Mouse (Mus musculus): ENCODE measurements around the gene E030018B13Rik.
A peak's percentile ranks its signal among the peaks of the same experiment; 100 is the strongest.

Gene E030018B13Rik

DNA sequence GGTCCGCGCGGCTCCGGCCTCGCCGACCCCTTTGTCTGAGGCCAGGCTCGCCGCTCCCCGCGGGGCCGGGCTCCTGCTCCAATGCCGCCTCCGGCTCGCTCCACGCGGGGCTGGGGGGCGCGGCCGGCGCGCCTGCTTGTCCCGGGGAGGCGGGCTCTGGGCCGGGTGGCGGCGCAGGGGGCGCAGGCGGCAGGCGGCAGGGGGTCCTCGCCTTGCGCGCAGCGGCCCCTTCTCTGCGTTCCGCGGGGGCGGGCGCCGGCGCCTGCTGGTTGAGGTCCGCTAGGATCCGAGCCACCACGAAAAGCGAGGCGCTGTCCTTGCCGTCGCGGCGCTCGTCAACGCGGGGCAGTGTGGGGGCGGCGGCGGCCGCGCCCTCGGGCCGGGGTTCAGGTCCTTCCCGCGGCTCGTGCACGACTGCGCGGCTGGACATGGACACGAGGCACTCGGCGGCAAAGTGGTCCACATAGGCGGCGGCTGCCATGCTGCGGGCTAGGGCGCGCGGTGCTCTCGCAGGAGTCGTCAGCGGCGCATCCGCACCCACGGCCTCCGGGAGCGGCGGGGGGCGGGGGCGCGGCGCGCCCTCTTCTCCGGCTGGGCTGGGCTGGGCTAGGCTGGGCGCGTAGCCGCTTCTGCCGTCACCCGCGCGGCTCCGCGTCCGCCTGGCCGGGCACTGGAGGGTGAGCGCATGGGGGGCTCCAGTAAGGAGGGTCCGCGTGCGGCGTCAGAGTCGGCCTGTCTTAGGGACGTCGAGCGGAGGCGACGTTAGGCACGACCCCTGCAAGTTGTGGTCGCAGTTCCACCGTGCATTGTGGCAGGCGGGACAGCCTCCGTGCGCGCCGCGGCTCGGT, 21.6 kb downstream of the E030018B13Rik start:
- DNase-seq (ENCODE audit: low spot score) = no peak

DNA sequence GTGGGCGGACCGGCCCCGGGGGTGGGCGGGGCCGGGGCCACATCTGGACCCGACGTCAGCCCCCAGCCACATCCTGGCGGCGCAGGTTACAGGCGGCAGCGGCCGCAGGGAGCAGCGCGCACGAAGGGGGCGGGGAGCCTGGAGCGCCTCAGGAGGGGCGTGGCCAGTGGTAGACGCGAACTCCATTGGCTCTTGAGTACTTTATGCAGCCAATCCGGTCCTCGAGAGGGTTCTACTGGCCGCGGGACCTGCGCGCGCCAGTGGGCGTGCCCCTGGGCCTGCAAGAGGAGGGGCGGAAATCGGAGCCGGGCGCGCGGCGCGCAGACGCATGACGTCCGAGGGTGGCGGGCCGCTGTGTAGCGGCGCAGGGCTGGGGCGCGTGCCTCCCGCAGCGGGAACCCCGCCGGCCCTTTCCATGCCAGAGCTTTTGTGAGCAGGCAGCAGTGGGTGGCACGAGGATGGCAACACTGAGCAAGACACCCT, 22.3 kb downstream of the E030018B13Rik start, which contains the start of gene Klf13:
Gene Klf13, minus strand, starts transcription at position 2 of the 483 bp plus-strand sequence.
- DNase-seq (ENCODE audit: low spot score) = peak; percentile 93

DNA sequence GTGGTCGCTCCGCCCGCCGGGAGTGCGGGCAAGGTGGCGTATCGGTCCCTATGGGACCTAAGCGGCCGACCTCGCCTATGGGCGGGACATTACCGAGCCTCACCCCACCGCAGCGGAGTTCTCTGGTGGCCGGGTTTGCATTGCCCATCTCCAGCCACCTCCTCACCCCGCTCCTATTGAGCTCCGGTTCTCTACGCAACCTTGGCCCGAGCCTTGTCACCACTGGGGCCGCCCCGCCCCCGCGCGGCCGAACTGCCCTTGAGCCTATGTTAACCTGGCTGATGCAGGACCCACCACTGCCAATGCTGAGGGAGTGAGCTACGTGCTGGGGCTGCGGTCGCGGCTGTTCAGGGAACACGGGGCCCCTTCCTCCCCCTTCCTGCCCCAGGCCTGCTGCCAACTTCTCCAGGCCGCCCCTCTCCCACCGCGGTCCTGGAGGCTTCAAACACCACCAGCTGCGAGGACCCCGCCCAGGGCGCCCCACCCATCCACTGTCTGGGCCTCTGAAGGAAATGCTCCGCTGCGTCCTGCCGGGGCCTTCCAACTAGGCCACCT, 22.8 kb downstream of the E030018B13Rik start:
- DNase-seq (ENCODE audit: low spot score) = no peak

DNA sequence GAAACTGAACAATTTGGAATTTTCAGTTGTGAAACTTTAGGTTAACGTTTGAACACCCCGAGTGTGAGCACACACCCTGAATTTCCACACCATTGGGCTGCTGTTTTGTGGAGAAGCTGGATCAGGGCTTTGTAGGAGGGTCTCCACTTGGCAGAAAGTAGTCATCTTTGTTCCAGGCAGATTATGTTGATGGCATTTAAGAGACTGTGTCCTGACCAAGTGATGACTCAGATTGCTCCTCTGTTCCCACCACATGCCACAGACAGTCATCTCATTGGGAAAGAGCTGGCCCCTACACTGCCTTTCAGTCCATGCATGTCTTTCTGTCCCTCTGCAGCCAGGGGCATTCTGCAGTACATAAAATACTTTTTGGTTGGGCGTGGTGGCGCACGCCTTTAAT, 23.7 kb downstream of the E030018B13Rik start:
- no peak for DNase-seq (ENCODE audit: low spot score)

DNA sequence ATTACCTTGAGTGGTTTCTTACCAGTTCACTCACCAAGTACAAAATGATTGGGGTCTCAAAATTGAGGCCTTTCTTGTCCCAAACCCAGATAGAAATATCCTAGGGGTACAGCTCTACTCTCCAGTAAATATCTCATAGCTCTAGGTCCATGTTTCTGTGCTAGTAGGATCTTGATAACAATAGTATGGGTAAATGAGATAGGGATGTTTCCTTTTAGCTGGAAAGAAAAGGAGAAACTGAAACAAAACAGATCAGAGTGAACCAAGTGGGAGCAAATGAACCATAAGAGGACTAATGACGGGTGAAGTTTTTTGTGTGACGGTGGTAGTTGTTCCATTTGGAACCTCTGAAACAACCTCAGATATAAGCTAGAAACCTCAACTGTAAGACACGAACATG, 24.4 kb downstream of the E030018B13Rik start:
- DNase-seq (ENCODE audit: low spot score) = no peak

DNA sequence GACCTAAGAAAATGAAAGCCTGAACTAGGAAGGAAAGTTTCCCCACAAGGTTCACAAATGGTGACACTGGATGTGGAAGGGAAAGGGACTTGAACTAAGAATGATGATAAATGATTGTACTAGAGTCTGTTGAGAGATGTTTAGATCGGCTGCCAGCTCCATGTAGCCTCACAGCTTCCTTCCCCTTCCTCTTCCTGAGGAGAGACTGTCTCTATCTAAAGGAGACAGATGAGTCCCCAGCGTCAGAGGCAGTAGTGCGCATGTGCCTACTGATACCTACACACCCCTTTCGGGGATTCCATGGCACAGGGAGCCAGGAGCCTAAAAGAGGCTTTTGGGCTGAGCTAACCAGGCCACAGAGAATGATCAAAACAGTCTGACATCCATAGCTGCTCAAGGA, 24.8 kb downstream of the E030018B13Rik start:
- DNase-seq (ENCODE audit: low spot score) = no peak

DNA sequence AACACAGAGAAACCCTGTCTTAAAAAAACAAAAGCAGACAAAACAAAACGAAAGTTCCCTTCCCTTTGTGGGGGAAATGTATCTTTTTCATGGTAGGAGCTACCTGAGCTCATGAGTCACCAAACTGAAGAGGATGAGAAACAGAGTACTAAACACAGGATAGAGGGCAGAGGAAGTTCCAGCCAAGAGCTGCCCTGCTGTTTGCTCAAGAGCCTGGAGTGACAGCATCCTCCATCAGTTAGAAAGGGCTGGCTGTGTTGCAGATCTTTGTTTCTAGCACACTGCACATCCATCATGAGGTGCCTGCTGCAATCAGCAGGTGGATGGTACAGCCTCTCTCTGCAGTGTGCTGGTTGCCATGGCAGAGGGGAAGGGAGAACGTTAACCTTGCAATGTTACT, 27.3 kb downstream of the E030018B13Rik start:
- DNase-seq (ENCODE audit: low spot score) = no peak

DNA sequence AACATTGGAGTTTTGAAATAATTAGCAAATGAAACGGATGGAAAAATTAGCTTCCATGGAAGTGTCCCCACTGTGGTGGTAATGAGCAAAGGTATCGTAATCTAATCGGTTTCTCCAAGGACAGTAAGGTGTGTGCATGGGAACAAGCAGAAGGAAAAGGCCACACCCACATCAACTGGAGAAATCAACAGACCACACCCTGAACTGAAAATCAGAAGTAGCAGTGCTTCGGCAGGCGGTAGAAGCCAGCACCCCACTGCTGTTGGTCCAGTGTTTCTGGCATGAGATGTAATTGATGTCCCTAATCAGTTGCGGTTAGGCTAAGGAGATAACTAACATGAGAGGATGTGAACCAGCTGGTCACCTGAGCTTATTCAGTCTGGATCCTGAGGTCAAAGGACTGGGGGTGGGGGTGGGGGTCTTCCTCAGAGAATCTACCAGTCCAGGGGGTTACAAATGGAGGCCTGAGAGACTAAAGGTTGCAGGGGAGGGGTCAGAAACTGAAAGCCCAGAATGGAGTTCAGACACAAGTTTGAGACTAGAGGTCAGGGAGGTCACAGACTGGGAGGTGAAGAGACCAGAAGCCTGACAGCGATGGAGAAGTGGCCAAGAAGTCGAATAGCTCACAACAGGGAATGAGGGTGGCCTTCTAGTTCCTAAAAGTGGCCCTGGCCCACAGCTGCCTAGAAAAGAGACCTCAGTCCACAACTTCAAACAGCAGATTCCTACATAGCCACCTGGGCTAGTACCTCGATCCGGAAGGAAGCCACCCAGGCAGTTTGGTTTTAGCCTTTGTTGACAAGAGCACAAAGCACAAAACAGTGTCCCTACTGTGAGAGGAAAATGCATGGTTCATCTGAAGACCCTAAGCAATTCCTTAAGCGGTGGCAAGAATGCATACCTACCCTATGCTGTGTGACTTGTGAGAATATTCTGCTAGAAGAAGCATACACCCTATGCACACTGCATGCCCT, 31.1 kb downstream of the E030018B13Rik start:
- DNase-seq (ENCODE audit: low spot score) = no peak

DNA sequence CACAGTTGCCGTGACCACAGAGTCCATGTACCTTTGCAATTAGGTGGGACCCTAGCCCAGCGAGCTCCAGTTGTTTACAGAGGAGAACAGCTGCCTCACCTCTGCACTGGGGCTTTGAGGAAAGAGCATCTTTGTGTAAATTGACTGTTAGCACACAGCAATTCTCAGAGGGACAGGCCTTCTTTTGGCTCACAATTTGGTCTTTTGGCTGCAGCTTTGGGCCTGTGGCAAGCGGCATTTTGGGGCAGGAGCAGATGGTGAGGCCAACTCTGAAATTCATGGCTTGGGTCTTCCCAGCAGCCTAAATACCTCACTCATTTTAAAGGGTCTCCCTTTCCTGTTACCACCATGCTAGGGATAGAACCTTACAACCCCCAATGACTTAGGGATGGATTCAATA, 32.5 kb downstream of the E030018B13Rik start:
- DNase-seq (ENCODE audit: low spot score) = no peak

DNA sequence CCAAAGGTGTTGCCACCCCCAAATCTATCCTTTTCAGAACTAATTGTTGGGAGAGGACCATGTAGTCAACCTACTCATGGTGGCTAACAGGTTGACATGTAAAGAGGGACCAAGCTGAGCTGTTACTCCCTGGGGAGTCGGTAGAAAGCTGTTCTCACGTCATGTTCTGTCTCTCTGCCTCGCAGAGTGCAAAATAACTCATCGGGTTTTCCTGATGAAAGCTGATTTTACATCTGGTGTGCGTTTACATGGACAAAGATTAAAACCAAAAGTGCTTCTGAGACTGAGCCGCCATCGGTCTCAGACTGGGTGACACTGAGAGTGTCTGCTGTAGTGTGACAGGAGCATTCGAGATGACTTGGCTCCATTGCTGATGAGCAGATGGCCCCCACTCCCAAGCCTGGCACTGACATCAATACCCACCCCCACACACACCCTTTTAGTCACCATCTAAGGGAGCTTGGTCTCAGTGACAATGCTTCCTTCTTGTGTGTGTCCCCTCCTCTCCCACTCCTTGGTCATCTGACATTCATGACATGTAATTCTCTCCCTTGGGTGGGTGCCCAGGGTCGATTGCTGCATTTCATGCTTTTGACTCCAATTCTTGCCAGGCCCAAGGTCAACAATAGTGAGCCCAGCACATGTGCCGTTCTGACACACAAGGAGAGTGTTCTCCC, 34.4 kb downstream of the E030018B13Rik start:
- DNase-seq (ENCODE audit: low spot score) = peak; percentile 81

DNA sequence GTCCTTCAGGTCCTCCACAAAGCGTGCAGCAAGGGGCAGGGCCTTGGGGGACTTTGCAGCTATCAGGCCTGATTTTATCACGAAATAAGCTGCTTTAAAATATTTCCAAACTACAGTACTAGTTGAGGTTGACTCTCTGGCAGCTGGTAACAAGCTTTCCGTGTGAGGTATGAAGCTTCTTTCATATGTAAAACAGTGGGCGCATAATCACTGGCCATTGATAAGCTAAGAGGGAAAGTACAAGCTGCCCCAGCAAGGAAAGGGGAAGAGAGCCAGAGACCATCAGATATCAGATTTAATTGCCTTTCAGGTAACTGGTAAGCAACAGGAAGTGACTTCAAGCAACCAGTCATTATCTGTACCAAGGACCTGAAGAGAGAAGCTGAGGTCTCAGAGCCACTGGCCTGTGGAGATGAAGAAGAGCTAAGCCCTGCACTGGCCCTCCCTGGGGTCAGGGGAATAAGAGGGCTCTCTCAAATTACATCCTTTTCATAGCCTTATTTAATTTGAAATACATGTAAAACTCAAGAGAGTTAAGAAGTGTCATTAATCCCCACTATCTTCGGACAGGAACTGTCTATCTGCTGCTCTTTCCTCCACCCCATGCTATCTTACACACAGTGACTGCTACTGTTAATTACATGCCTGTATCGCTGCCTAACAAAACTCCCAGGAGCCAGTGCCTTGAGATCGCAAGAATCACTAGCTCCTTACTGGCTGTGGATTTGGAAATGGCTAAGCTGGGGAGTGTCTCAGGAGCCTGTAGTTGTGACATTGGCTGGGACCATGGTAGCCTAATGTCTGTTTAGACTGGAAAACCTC, 35.6 kb downstream of the E030018B13Rik start:
- no peak for DNase-seq (ENCODE audit: low spot score)

DNA sequence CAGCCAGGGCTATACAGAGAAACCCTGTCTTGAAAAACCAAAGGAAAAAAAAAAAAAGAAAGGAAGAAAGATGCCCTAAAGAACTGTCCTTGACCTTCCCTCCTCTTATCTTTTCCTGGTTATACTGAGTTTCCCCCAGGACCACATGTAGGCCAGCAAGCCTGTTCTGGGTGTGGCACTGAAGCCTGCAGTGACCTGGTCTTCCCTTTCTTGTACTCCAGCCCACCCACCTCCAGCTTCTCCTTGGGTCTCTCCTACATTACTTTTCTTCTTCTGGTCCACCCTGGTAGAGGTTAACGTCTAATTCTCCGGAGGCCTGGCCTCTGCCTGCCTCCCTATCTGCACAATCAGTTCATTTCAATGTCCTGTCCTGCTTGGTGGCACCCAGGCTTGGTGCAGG, 38.8 kb downstream of the E030018B13Rik start:
- DNase-seq (ENCODE audit: low spot score) = no peak

DNA sequence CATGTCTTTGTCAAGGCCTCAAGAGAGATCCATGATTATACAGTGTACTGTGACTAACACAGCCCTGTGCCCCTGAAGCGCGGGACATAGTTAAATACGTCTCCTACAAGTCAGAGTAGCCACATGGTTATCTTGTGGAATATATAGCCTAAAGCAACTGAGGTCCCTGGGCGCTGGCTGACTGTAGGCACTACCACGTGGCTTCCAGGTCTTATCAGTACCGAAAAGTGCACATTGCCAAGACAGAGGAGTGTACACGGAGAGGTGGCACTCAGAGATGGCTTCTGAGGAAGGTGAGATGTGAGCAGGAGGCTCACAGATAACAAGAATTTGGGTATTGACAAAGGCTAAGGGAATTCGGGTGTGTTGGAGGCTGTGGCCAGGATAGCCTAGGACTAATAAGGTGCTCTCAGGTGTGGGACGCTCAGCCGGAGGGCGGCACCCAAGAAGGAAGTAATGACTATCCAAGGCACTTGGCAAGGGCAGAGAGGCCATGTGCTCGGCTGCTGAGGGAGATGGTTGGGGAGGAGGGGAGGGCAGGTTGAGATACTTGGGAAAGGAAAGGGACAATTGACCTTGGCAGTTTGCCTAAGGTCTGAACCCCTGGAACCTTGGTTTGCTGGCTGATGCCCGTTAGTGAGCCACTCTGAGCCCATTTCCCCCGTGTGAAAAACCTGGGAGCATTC, 39.6 kb downstream of the E030018B13Rik start:
- no peak for DNase-seq (ENCODE audit: low spot score)

DNA sequence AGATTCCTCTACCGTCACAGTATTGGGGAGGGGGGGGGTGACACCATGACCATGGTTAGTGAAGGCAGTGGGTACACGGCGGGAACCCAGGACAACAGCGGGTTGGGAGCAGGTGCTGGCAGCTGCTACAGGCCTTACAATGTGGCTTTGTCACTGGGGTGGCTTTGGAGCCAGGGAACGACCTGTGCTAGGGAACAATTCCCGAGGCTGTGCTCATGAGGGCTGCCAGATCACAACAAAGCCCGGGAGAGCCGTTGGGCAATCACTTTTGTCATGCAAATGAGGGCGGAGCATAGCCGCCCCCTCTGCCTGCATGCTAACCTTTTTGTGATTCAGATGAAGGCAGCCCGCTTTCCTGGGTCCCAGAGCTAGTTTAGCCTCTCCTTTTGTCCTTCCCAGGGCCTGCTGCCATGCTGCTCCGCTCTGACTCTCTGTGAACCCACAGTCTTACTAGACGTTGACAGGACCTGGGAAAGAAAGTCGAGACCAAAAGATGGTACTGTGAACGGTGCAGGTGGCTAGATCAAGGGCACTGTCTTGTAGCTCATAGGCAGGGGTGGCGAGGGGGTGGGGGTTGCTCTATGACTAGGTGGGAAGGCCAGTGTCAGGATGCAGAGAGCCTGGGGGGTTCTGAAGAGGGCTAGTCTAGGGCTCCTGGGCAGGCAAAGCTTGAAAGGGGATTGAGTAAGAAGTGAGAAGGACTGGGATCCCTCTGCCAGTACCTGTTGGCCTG, 40.5 kb downstream of the E030018B13Rik start:
- DNase-seq (ENCODE audit: low spot score) = no peak

DNA sequence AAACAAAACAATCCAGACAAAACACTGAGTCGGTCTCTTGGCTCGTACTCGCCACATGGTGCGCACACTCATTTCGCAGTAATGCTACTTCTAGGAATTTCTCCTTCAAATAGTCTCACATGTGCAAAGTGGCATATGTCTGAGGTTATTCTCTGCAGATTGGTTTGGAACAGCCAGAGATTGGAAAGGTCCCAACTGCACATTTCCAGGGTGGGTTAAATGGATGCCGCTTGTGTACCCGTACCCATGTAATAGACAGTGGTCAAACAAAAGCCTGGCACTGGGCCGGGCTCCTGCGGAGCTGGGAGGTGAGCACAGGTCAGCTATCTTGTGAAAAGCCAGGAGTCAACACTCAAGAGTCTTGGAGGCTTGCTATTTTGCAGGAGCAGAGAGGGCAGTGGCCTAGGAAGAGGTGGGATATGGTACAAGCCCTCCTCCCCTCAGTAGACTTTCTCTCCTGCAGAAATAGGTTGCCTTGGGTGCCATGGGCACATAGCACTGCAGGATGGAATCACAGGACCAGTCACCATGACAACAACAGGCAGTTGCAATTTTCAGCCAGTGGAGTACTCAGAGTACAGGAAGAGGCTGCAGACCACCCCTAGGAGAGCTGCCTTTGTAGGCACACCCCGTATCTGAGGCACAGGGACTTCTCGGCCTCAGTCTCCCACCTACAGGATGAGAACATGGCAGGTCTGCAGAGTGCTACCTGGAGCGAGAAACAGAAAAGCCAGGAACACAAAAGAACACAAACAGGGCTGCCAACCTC, 41.4 kb downstream of the E030018B13Rik start:
- DNase-seq (ENCODE audit: low spot score) = no peak

DNA sequence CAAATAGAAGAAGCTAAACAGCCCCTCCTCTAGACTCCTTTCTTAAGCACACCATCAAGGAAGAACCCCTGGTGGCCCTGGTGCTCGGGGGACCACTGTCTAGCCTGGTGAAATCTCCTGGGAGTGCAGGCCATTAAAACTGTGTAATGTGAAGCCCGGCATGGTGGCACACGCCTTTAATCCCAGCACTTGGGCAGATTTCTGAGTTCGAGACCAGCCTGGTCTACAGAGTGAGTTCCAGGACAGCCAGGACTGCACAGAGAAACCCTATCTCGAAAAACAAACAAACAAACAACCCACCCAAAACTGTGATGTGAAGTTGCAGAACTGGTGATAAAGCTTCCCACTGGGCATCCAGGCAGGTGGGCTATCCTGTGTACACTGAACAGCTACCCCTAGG, 47.0 kb downstream of the E030018B13Rik start:
- DNase-seq (ENCODE audit: low spot score) = no peak

DNA sequence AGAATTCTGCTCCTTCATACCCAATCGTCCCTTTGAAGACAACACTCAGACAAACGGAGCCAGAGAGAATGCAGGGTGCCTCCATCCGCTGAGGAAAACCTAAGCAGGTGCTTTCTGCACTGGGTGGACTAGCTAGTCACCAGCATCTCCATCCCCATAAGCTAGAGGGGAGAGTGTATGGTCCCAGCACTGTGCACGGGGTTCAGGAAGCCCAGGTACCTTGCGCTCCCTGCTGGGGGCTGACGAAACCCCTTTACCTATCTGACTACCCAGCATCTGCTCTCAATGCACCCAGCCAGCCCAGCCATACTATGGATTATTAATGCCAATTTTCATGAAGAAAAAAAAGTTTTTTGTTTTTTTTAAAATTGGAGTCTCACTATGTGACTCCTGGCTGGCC, 47.5 kb downstream of the E030018B13Rik start:
- no peak for DNase-seq (ENCODE audit: low spot score)

DNA sequence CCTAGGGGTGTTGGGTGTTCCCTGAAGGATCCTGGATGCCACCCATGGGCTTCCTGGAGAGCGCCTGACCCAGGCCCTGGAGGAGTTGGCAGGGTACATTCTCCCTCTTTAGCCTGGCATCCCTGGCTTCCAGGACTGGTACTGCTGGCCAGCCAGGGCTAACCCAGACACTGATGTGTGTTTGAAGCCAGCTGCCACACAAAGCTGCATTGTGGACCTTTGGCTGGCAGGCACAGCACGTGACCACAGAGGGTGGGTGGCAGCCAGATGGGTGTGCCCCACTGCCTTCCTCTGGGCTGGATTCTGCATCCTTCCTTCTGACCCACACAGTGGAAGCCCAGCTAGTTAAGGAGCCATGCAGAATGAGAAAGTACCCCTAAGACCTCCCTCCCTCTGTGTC, 48.5 kb downstream of the E030018B13Rik start:
- no peak for DNase-seq (ENCODE audit: low spot score)

Measured in layer of hippocampus, adult 9-10 months (tissue).